ENCODE assay signal across 11 mouse cellular contexts in genomic region chr2:105660874-105661622, GRCm38 (mm10). TPM values are rescaled to one million over a fixed set of nuclear protein-coding genes. Genes with fewer than 3 reads are reported as not detected.
A peak's percentile ranks its signal among the peaks of the same experiment; 100 is the strongest.
DNase-seq lines count a peak whose midpoint lies in the region; ATAC-seq and TF ChIP-seq lines count a peak whose summit lies in the region.
"Had no signal": no experiment of that assay in that cellular context is flagged by ENCODE, and none has a peak within 500 bp of the region (broad histone marks: within the 10 kb centered on the region; RNA-seq: fewer than 3 reads in every experiment).

No protein-coding gene starts in this region.

- H3K4me2 ChIP-seq in embryonic facial prominence, embryonic 14.5 days (ENCODE audit: low read depth, low read length) = peak overlapping the region; percentile 23; the same call in 1 of the 2 replicates
- H3K4me2 ChIP-seq in hindbrain, postnatal 0 days (ENCODE audit: low read depth, low read length) = peak overlapping the region; percentile 52
- H3K4me2 ChIP-seq in neural tube, embryonic 14.5 days (ENCODE audit: low read depth, low read length) = peak overlapping the region; percentile 9; the same call in 1 of the 2 replicates

- H3K27ac ChIP-seq in kidney, adult 2 months (ENCODE audit: insufficient read depth, low read depth, low read length) = no peak overlapping the region
- H3K27ac ChIP-seq in embryonic facial prominence, embryonic 14.5 days (replicated peaks; ENCODE audit: low read depth, low read length) = no peak overlapping the region
- peak overlapping the region; percentile 70; the same call in 1 of the 2 replicates for H3K27ac ChIP-seq in hindbrain, postnatal 0 days
- no peak overlapping the region for H3K27ac ChIP-seq in neural tube, embryonic 14.5 days (ENCODE audit: low read depth, low read length)

- TF ChIP-seq POLR2A in kidney, adult 2 months (IDR thresholded peaks at IDR 0.05; ENCODE audit: low read depth, low read length) = no peak

- ATAC-seq in embryonic facial prominence, embryonic 14.5 days (ENCODE audit: low read depth) = no peak
- peak; percentile 46; the same call in 1 of the 2 replicates for ATAC-seq in hindbrain, postnatal 0 days
- ATAC-seq in neural tube, embryonic 14.5 days (ENCODE audit: low read depth) = peak; percentile 16; the same call in 1 of the 2 replicates

- peak; percentile 3 for DNase-seq in kidney, adult 18-20 months
- DNase-seq in kidney, adult 2 months = no peak
- DNase-seq in embryonic facial prominence, embryonic 14.5 days (ENCODE audit: low spot score) = no peak
- DNase-seq in hindbrain, postnatal 0 days (ENCODE audit: low spot score) = peak; percentile 58
- DNase-seq in thymus, postnatal 25 days = no peak
- no peak for DNase-seq in spleen, adult 18-20 months
- no peak for DNase-seq in thymus, adult 18-20 months
- DNase-seq: adrenal gland, adult 8-10 months; right cerebral cortex, postnatal 4 days had no signal

- 3% methylated on average over 25 of the region's 26 CpGs for WGBS in kidney, adult 2 months
- WGBS in embryonic facial prominence, embryonic 14.5 days = 3% methylated on average over 26 of the region's 26 CpGs
- 3% methylated on average over 26 of the region's 26 CpGs for WGBS in hindbrain, postnatal 0 days
- WGBS in neural tube, embryonic 14.5 days = 2% methylated on average over 26 of the region's 26 CpGs

- no peak for TF ChIP-seq CTCF in kidney, adult 2 months (conservative IDR thresholded peaks at IDR 0.05; ENCODE audit: insufficient read depth, insufficient read length, low read depth, low read length)
- TF ChIP-seq CTCF in hindbrain, postnatal 0 days (IDR thresholded peaks at IDR 0.05; ENCODE audit: low read depth) = no peak

- H3K9me3 ChIP-seq in embryonic facial prominence, embryonic 14.5 days (ENCODE audit: control insufficient read depth, low read length) = no peaks in the 10 kb centered on the region
- no peaks in the 10 kb centered on the region for H3K9me3 ChIP-seq in hindbrain, postnatal 0 days (ENCODE audit: low read length)
- H3K9me3 ChIP-seq in neural tube, embryonic 14.5 days (ENCODE audit: control insufficient read depth, low read length) = no peaks in the 10 kb centered on the region

- no peak overlapping the region for H3K4me3 ChIP-seq in kidney, adult 2 months (ENCODE audit: insufficient read depth, low read depth, low read length)
- peak overlapping the region; percentile 13; the same call in 1 of the 2 replicates for H3K4me3 ChIP-seq in embryonic facial prominence, embryonic 14.5 days (ENCODE audit: low read depth, low read length)
- peak overlapping the region; percentile 29 for H3K4me3 ChIP-seq in hindbrain, postnatal 0 days (ENCODE audit: low read length)
- no peak overlapping the region for H3K4me3 ChIP-seq in neural tube, embryonic 14.5 days (ENCODE audit: low read depth, low read length)

- H3K4me1 ChIP-seq in kidney, adult 2 months (ENCODE audit: control insufficient read depth, insufficient read depth, low read length) = no peaks in the 10 kb centered on the region
- H3K4me1 ChIP-seq in embryonic facial prominence, embryonic 14.5 days (ENCODE audit: control insufficient read depth, insufficient read depth, low read length) = peaks cover 3% of the 10 kb centered on the region; the same call in 1 of the 2 replicates
- 0 out of 2 replicates have a peak, but pooled peaks cover 2% of the 10 kb centered on the region for H3K4me1 ChIP-seq in hindbrain, postnatal 0 days (ENCODE audit: insufficient read depth, low read length)
- H3K4me1 ChIP-seq in neural tube, embryonic 14.5 days (ENCODE audit: control insufficient read depth, insufficient read depth, low read length) = 0 out of 2 replicates have a peak, but pooled peaks cover 2% of the 10 kb centered on the region

- peaks cover 17% of the 10 kb centered on the region for H3K27me3 ChIP-seq in kidney, adult 2 months (replicated peaks; ENCODE audit: control insufficient read depth, insufficient read depth, low read length)
- peaks cover 94% of the 10 kb centered on the region for H3K27me3 ChIP-seq in embryonic facial prominence, embryonic 14.5 days (replicated peaks; ENCODE audit: control insufficient read depth, insufficient read depth, low read length)
- H3K27me3 ChIP-seq in hindbrain, postnatal 0 days (ENCODE audit: insufficient read depth, low read length) = peaks cover 47% of the 10 kb centered on the region
- peaks cover 53% of the 10 kb centered on the region for H3K27me3 ChIP-seq in neural tube, embryonic 14.5 days (ENCODE audit: control insufficient read depth, insufficient read depth, low read length)

- H3K36me3 ChIP-seq in kidney, adult 2 months (ENCODE audit: control insufficient read depth, insufficient read depth, low read length) = no peaks in the 10 kb centered on the region
- H3K36me3 ChIP-seq in embryonic facial prominence, embryonic 14.5 days (ENCODE audit: control insufficient read depth, insufficient read depth, low read length) = no peaks in the 10 kb centered on the region
- no peaks in the 10 kb centered on the region for H3K36me3 ChIP-seq in hindbrain, postnatal 0 days (ENCODE audit: insufficient read depth, low read length)
- H3K36me3 ChIP-seq in neural tube, embryonic 14.5 days (ENCODE audit: control insufficient read depth, insufficient read depth, low read length) = no peaks in the 10 kb centered on the region

- H3K9ac ChIP-seq in embryonic facial prominence, embryonic 14.5 days (ENCODE audit: low read depth, low read length) = no peak overlapping the region
- peak overlapping the region; percentile 28; the same call in 1 of the 2 replicates for H3K9ac ChIP-seq in hindbrain, postnatal 0 days (replicated peaks; ENCODE audit: low read length)
- H3K9ac ChIP-seq in neural tube, embryonic 14.5 days (replicated peaks; ENCODE audit: low read depth, low read length) = no peak overlapping the region

RNA-seq across cellular contexts. Expression of gene Pax6, which starts 7.7 kb away (rescaled TPM):
- not detected in 2 replicates for polyA plus RNA-seq in kidney, adult 2 months (2012; rRNA removed)
- 1.8 and 2.6 TPM in 2 replicates for polyA plus RNA-seq in embryonic facial prominence, embryonic 14.5 days (2014; fragmentation: Nextera tagmentation; extraction: Ambion mirVana)
- total RNA-seq in hindbrain, postnatal 0 days (2014; rRNA removed) = 88.7 and 136 TPM in 2 replicates
- 68.7 and 82.3 TPM in 2 replicates for polyA plus RNA-seq in hindbrain, postnatal 0 days (2015; fragmentation: Nextera tagmentation; extraction: Ambion mirVana)
- polyA plus RNA-seq in neural tube, embryonic 14.5 days (2014; fragmentation: Nextera tagmentation; extraction: Ambion mirVana) = 13.3 and 13.5 TPM in 2 replicates
- total RNA-seq: adrenal gland, adult 8-10 months had no signal
- polyA plus RNA-seq: urinary bladder, adult 2 months had no signal

Comparison
In these comparisons a context has a peak if more than half of its experiments do, and no peak if none do; other contexts are left out.
1. DNase-seq: peak in kidney, adult 18-20 months (single experiment) and hindbrain, postnatal 0 days (single experiment); none in kidney, adult 2 months (single experiment), embryonic facial prominence, embryonic 14.5 days (single experiment), thymus, postnatal 25 days (single experiment), spleen, adult 18-20 months (0 of 2) and thymus, adult 18-20 months (0 of 2).
2. H3K4me3 ChIP-seq: peak in embryonic facial prominence, embryonic 14.5 days (single experiment) and hindbrain, postnatal 0 days (single experiment); none in kidney, adult 2 months (single experiment) and neural tube, embryonic 14.5 days (single experiment).
3. Peak in every context shown above with its lines, with median percentiles within 50 percentile points of each other: H3K4me2 ChIP-seq.